Mouse (Mus musculus): ENCODE data around the gene Fam110a.
A peak's percentile ranks its signal among the peaks of the same experiment; 100 is the strongest.

The Fam110a gene

GRCm38 (mm10) chr2:151969396-151969795 is 10.6 kb downstream of the Fam110a start:
- no peak for DNase-seq

GRCm38 (mm10) chr2:151968986-151969385 is 11.0 kb downstream of the Fam110a start:
- DNase-seq: no peak

GRCm38 (mm10) chr2:151968451-151968850 is 11.6 kb downstream of the Fam110a start:
- peak; percentile 41 for DNase-seq

GRCm38 (mm10) chr2:151967792-151968191 is 12.2 kb downstream of the Fam110a start:
- no peak for DNase-seq

GRCm38 (mm10) chr2:151967176-151967750 is 12.8 kb downstream of the Fam110a start:
- DNase-seq: no peak

GRCm38 (mm10) chr2:151964052-151964451 is 16.0 kb downstream of the Fam110a start:
- DNase-seq: no peak

- no peak for DNase-seq
These were observed 16.7 kb downstream of the Fam110a start for GRCm38 (mm10) chr2:151963319-151963718.

- DNase-seq: peak; percentile 95
These were observed 17.5 kb downstream of the Fam110a start for GRCm38 (mm10) chr2:151962474-151962873.

- peak; percentile 39 for DNase-seq
These were observed 18.5 kb downstream of the Fam110a start for GRCm38 (mm10) chr2:151961284-151962196.

GRCm38 (mm10) chr2:151959274-151959673 is 20.7 kb downstream of the Fam110a start:
- DNase-seq: peak; percentile 80

GRCm38 (mm10) chr2:151956500-151957137 is 23.4 kb downstream of the Fam110a start:
- no peak for DNase-seq

GRCm38 (mm10) chr2:151953665-151954064 is 26.4 kb downstream of the Fam110a start:
- no peak for DNase-seq

- DNase-seq: no peak
These were observed 30.8 kb downstream of the Fam110a start for GRCm38 (mm10) chr2:151949082-151949774.

- DNase-seq: no peak
These were observed 31.7 kb downstream of the Fam110a start for GRCm38 (mm10) chr2:151948311-151948710.

- no peak for DNase-seq
These were observed 32.4 kb downstream of the Fam110a start for GRCm38 (mm10) chr2:151947617-151948016.

- DNase-seq: no peak
These were observed 35.9 kb downstream of the Fam110a start for GRCm38 (mm10) chr2:151944106-151944505.

- peak; percentile 80 for DNase-seq
These were observed 38.8 kb downstream of the Fam110a start for GRCm38 (mm10) chr2:151941269-151941668.

- DNase-seq: peak; percentile 33
These were observed 40.2 kb downstream of the Fam110a start for GRCm38 (mm10) chr2:151939651-151940420.

- peak; percentile 55 for DNase-seq
These were observed 41.2 kb downstream of the Fam110a start for GRCm38 (mm10) chr2:151938780-151939200.

GRCm38 (mm10) chr2:151937893-151938292 is 42.1 kb downstream of the Fam110a start:
- peak; percentile 44 for DNase-seq

- DNase-seq: peak; percentile 91
These were observed 49.5 kb downstream of the Fam110a start for GRCm38 (mm10) chr2:151930389-151931074.

Measured in lung, postnatal 36 days (tissue).